Mouse (Mus musculus): ENCODE measurements around the gene Cav1.

DNA sequence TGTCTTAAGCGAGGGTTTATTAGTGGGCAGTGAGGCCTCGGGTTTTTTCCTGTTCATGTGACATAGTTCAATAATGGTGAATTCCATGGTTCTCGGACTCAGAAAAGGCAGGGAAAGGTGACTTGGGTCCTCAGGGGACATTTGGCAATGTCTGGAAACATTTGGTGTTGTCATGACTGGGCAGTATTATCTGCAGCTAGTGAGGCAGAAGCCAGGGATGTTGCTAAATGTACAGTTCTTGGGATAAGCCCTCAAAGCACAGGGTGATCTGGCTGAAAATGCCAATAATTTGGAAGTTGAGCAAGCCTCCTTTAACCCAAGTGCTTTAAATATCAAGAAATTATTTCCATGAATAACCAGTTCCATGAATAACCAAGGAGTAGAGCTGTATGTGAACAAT, 27.8 kb upstream of the Cav1 start:
- TF ChIP-seq POLR2A (IDR thresholded peaks at IDR 0.05; ENCODE audit: insufficient read depth, low read length): no peak
- TF ChIP-seq EP300 (IDR thresholded peaks at IDR 0.05; ENCODE audit: insufficient read depth, low read depth, low read length): no peak
- TF ChIP-seq CTCF (IDR thresholded peaks at IDR 0.05; ENCODE audit: low read depth, low read length): no peak
